Mouse (Mus musculus): ENCODE data around the gene Rem2. TPM values are rescaled to one million over a fixed set of nuclear protein-coding genes. Genes with fewer than 3 reads are reported as not detected.
A peak's percentile ranks its signal among the peaks of the same experiment; 100 is the strongest.

Rem2 gene
- polyA plus RNA-seq, 1 experiment from 2014 or later = 45.2 TPM

DNA sequence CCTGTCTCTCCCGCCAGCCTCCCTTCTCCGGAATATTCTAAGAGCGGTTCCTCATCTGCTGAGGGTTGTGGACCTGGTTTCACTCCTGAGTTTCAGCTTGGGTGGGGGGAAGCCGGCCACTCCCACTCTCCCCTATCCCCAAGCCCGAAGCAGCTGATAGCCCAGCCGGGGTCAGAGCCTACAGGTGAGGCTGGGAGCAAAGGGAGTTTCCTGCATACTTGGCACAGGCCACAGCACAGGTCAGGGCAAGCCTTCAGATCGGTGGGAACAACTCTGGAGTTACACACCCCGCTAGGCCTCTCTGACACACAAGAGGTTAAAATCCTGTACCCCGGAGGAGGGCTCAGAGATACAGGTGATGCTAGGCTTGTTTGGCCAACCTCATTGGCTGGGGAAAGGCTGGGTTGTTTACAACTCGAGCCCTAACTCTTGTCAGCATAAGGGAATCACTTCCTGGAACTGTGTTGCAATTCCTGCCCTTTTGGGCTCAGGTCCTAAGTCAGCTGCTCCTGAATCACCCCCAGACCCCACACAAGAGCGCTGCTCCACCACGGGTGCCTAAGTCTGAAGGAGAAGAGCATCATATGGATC, 41.9 kb upstream of the Rem2 start:
- H3K4me1 ChIP-seq = peaks cover 33% of the 10 kb centered on the region
- H3K4me2 ChIP-seq = peak overlapping the region; percentile 70
- no peak for ATAC-seq (replicated peaks)
- H3K4me3 ChIP-seq = peak overlapping the region; percentile 51
- H3K9ac ChIP-seq = 0 out of 2 replicates have a peak overlapping the region, but pooled peaks have one; percentile 47
- H3K27ac ChIP-seq = peak overlapping the region; percentile 83; the same call in 1 of the 2 replicates
- 0 out of 2 replicates have a peak, but pooled peaks cover 9% of the 10 kb centered on the region for H3K36me3 ChIP-seq (replicated peaks)
- no peaks in the 10 kb centered on the region for H3K27me3 ChIP-seq (replicated peaks)
- 70% methylated on average over 12 of the region's 12 CpGs for WGBS
- no peaks in the 10 kb centered on the region for H3K9me3 ChIP-seq

DNA sequence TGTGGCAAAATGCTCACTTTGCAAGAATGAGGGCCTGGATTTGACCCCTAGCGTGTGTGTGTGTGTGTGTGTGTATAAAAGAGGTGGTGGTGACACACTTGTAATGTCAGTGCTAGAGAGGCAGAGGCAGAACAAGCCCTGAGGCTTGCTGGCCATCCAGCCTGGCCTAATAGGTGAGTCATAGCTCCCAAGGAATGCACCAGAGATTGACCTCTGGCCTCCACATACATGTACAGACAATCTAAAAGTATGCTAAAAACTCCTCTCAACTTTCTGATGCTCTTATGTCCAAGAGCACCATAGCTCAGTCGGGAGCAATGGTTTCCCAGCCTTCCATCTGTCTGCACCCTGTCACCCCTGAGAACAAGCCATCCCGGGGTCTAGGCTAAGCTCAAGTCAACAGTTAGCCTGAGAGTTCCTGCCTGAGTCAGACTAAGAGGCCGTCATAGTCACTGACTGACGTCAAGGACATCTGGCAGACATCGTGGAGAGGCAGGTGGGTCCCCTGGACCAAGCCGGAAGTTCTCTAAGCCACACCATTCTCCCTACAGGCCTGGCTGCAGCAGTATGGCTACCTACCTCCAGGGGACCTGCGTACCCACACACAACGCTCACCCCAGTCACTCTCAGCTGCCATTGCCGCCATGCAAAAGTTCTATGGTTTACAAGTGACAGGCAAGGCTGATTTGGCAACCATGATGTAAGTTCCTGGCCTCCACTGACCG, 40.5 kb upstream of the Rem2 start:
- H3K4me3 ChIP-seq = no peak overlapping the region
- H3K36me3 ChIP-seq (replicated peaks) = no peaks in the 10 kb centered on the region
- no peak overlapping the region for H3K9ac ChIP-seq
- no peak overlapping the region for H3K4me2 ChIP-seq
- ATAC-seq (replicated peaks) = no peak
- 92% methylated on average over 11 of the region's 11 CpGs for WGBS
- H3K9me3 ChIP-seq = no peaks in the 10 kb centered on the region
- no peak overlapping the region for H3K27ac ChIP-seq
- no peaks in the 10 kb centered on the region for H3K27me3 ChIP-seq (replicated peaks)
- H3K4me1 ChIP-seq = peaks cover 27% of the 10 kb centered on the region

DNA sequence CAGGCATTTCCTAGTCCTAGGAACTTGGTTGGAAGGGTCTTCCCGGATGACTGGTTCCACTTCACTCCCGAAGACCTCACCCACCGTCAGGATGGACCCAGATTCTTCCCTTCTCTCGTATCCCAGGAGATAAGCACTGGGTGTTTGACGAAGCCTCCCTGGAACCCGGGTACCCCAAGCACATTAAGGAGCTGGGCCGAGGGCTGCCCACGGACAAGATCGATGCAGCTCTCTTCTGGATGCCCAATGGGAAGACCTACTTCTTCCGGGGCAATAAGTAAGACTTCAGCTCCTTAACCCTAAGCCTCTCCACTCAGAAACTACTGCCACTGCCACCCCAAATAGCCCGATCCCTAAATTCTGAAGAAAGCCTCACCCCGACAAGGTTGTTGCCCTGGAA, 36.7 kb upstream of the Rem2 start:
- H3K27me3 ChIP-seq (replicated peaks) = no peaks in the 10 kb centered on the region
- whole genome bisulfite sequencing = 68% methylated on average over 12 of the region's 12 CpGs

DNA sequence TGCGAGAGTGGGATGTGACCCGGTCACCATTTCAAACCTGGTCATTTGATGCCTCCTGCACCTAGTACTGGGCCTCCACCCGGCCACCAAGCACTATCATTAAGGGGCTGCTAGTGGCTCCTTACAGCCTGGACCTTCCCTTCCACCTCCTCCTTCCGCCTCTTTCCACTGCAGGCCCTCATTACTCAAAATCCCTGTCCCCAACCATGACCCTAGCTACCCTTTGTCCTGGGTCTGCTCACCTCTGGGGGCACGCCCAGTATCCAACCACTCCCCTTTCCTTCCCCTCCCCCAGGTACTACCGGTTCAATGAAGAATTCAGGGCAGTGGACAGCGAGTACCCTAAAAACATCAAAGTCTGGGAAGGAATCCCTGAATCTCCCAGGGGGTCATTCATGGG, 36.3 kb upstream of the Rem2 start:
- H3K36me3 ChIP-seq (replicated peaks) = no peaks in the 10 kb centered on the region
- no peak overlapping the region for H3K27ac ChIP-seq
- no peak for ATAC-seq (replicated peaks)
- no peaks in the 10 kb centered on the region for H3K9me3 ChIP-seq
- no peaks in the 10 kb centered on the region for H3K27me3 ChIP-seq (replicated peaks)
- no peak overlapping the region for H3K4me2 ChIP-seq
- H3K9ac ChIP-seq = no peak overlapping the region
- 51% methylated on average over 7 of the region's 7 CpGs for WGBS
- H3K4me1 ChIP-seq = no peaks in the 10 kb centered on the region
- H3K4me3 ChIP-seq = no peak overlapping the region

More for the DNA sequence above, 36.7 kb upstream of the Rem2 start:
- Histone ChIP-seq H3K36me3 (replicated peaks) (no peaks in the 10 kb centered on the region), H3K27ac (no peak overlapping the region), H3K9me3 (no peaks in the 10 kb centered on the region), H3K4me2 (no peak overlapping the region), H3K4me3 (no peak overlapping the region), H3K4me1 (no peaks in the 10 kb centered on the region), H3K9ac (no peak overlapping the region)
- ATAC-seq (replicated peaks) = no peak

DNA sequence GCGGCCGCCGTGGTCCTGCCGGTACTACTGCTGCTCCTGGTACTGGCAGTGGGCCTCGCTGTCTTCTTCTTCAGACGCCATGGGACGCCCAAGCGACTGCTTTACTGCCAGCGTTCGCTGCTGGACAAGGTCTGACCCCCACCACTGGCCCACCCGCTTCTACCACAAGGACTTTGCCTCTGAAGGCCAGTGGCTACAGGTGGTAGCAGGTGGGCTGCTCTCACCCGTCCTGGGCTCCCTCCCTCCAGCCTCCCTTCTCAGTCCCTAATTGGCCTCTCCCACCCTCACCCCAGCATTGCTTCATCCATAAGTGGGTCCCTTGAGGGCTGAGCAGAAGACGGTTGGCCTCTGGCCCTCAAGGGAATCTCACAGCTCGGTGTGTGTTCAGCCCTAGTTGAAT, 35.4 kb upstream of the Rem2 start:
- Histone ChIP-seq H3K9ac (no peak overlapping the region), H3K27me3 (replicated peaks) (no peaks in the 10 kb centered on the region), H3K4me2 (no peak overlapping the region), H3K9me3 (no peaks in the 10 kb centered on the region), H3K36me3 (replicated peaks) (no peaks in the 10 kb centered on the region), H3K4me1 (no peaks in the 10 kb centered on the region), H3K4me3 (no peak overlapping the region), H3K27ac (no peak overlapping the region)
- no peak for ATAC-seq (replicated peaks)
- WGBS = 94% methylated on average over 14 of the region's 14 CpGs

DNA sequence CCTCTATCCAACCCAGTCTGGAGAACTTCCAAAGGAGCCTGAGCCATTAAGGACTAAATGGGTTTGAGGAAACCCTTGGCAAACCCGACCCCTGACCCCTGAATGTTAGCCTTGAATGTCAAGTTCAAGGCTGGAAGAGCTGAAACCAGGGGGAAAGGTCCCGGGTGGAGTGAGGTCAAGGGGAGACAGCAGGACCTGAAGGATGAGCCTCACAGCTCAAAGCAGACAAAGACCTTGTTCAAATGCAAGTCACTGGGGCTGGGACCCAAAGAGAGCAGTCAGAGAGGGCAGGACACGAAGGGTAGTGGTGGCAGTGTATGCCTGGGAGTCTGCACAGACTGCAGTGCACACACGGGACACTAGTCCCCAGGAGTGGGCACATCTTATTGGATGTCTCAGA, 34.5 kb upstream of the Rem2 start:
- Histone ChIP-seq H3K4me2 (no peak overlapping the region), H3K9ac (no peak overlapping the region), H3K4me1 (no peaks in the 10 kb centered on the region), H3K27ac (no peak overlapping the region), H3K27me3 (replicated peaks) (no peaks in the 10 kb centered on the region), H3K36me3 (replicated peaks) (no peaks in the 10 kb centered on the region), H3K4me3 (no peak overlapping the region), H3K9me3 (no peaks in the 10 kb centered on the region)
- no peak for ATAC-seq (replicated peaks)
- 78% methylated on average over 4 of the region's 4 CpGs for WGBS

DNA sequence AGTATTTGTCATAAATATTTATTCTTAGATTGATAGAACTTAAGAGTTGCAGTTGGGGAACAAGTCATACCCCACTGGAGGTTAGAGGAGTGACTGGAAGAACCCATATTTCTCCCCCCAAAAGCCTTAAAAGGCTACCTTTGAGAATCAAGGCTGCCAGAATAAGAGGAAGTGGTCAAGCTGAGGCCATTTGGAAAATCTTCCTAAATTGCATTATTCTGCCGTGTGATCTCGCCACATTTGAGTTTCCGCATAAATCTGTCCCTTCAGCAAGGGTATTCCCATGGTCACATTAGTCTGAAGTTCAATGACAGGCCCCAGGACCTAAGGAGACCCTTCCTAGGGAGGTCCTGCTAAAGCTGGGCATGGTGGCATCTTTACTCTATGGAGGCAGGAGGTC, 33.4 kb upstream of the Rem2 start:
- Histone ChIP-seq H3K4me2 (no peak overlapping the region), H3K9me3 (no peaks in the 10 kb centered on the region), H3K36me3 (replicated peaks) (no peaks in the 10 kb centered on the region), H3K27me3 (replicated peaks) (no peaks in the 10 kb centered on the region), H3K9ac (no peak overlapping the region), H3K27ac (no peak overlapping the region), H3K4me1 (no peaks in the 10 kb centered on the region), H3K4me3 (no peak overlapping the region)
- ATAC-seq (replicated peaks) = no peak
- 92% methylated on average over 3 of the region's 3 CpGs for WGBS

DNA sequence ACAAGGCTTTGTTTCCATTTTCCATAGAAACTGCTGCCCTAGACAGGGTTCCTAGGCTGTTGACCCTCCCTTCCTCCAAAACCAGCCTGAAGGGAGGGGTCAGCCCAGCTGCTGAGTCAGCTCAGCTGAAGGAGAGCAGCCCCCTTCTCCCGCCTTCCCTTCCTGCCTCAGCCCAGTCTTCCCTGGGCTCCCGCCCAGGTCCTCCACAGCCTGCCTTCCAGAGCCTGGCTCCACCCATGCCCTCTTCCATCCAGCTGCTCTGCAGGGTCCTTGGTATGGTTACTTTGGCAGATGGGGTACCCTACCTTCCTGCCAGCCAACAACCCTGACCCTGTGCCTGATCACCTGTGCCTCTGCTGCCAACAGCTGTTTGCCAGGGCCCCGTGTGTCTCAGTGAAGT, 32.7 kb upstream of the Rem2 start:
- H3K9me3 ChIP-seq = no peaks in the 10 kb centered on the region
- H3K27me3 ChIP-seq (replicated peaks) = no peaks in the 10 kb centered on the region
- no peaks in the 10 kb centered on the region for H3K36me3 ChIP-seq (replicated peaks)
- ATAC-seq (replicated peaks) = no peak
- no peak overlapping the region for H3K4me2 ChIP-seq
- no peak overlapping the region for H3K4me3 ChIP-seq
- no peaks in the 10 kb centered on the region for H3K4me1 ChIP-seq
- H3K9ac ChIP-seq = no peak overlapping the region
- H3K27ac ChIP-seq = no peak overlapping the region
- WGBS = 33% methylated on average over 3 of the region's 3 CpGs

DNA sequence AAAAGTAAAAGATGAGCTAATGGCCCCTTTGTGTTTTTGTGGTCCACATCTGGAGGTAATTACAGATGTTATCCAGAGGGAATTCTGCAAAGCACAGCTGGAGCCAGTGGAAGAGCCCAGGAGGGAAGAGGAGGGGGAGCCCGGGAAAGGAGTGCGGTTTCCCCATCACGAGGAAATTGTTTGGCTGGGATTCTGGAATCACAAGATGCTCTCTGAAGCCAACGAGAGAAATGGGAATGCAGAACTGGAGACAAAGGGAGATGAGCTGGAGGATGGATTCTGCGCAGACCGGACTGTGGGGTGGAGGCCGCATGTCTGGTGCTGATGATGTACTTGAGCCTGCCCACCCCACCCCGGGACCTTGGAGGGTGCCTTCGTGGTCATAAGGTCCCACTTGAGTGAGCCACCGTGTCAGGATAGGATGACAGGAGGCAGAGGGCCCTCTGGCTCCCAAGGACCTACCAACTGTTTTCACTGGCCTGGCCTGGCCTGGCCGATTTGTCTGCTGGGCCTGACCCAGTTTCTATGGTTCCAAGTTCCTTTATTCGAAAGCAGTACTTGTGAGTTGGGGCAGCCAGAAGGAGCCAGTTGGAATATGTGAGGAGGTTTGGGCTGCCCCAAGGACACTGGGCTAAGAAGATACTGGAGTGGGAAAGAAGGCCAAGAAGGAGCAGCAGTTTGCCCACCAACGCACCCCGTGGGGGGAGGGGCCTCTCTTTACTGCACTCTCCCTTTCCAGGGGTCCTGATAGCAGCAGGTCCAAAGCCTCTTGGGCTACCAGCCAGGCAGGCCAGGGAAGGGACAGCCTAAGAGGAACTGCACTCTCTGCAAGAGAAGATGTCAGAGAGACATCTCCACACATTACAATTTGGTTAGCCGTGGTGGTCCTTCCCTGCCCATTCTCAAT, 31.9 kb upstream of the Rem2 start:
- no peaks in the 10 kb centered on the region for H3K9me3 ChIP-seq
- no peak overlapping the region for H3K9ac ChIP-seq
- ATAC-seq (replicated peaks) = no peak
- H3K36me3 ChIP-seq (replicated peaks) = no peaks in the 10 kb centered on the region
- H3K4me3 ChIP-seq = no peak overlapping the region
- no peaks in the 10 kb centered on the region for H3K27me3 ChIP-seq (replicated peaks)
- 69% methylated on average over 15 of the region's 15 CpGs for WGBS
- no peak overlapping the region for H3K27ac ChIP-seq
- no peak overlapping the region for H3K4me2 ChIP-seq
- H3K4me1 ChIP-seq = no peaks in the 10 kb centered on the region

DNA sequence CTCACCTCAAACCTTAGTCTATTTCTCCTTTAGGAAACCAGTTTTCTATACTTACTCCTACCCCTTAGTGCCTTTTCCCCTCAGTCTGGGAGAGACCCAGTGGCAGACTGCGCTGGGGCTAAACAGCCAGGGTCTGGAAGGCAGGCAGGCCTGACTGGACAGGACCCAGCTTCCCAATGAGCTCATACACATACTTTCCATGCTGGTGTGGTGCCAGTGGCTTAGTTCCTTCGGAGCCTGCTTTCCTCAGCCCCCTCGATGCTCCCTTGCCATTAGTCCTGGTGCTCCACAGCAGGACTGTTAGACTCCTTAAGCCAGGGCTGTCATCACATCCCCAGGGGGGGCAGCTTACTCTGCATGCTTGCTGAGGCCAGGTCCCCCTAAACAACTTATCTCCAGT, 30.4 kb upstream of the Rem2 start:
- Histone ChIP-seq H3K27me3 (replicated peaks) (no peaks in the 10 kb centered on the region), H3K4me3 (no peak overlapping the region), H3K4me2 (no peak overlapping the region), H3K36me3 (replicated peaks) (no peaks in the 10 kb centered on the region), H3K27ac (no peak overlapping the region), H3K9ac (no peak overlapping the region), H3K4me1 (no peaks in the 10 kb centered on the region), H3K9me3 (no peaks in the 10 kb centered on the region)
- 53% methylated on average over 3 of the region's 3 CpGs for WGBS
- no peak for ATAC-seq (replicated peaks)

DNA sequence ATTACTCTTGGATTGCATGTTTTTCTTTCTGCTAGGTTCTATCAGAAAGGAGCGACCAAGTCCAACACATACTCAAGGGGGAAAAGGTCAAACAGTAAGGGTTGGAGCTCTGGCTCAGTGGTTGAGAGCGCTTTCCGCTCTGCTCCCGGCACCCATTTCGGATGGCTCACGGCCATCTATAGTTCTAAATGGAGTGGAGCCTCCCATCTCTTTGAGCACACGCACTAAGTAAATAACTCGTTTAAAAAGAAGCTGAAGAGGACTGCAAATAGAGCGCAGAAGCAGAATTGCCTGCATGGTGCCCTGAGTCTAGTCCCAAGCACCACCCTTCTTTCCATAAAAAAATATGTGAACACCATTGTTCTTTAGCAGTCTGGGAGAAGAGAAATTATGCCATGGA, 22.3 kb upstream of the Rem2 start:
- no peak for ATAC-seq (replicated peaks)
- Histone ChIP-seq H3K9me3 (no peaks in the 10 kb centered on the region), H3K27ac (no peak overlapping the region), H3K36me3 (replicated peaks) (no peaks in the 10 kb centered on the region), H3K4me3 (no peak overlapping the region), H3K9ac (no peak overlapping the region), H3K4me1 (no peaks in the 10 kb centered on the region), H3K4me2 (no peak overlapping the region), H3K27me3 (replicated peaks) (no peaks in the 10 kb centered on the region)
- WGBS = 89% methylated on average over 9 of the region's 9 CpGs

DNA sequence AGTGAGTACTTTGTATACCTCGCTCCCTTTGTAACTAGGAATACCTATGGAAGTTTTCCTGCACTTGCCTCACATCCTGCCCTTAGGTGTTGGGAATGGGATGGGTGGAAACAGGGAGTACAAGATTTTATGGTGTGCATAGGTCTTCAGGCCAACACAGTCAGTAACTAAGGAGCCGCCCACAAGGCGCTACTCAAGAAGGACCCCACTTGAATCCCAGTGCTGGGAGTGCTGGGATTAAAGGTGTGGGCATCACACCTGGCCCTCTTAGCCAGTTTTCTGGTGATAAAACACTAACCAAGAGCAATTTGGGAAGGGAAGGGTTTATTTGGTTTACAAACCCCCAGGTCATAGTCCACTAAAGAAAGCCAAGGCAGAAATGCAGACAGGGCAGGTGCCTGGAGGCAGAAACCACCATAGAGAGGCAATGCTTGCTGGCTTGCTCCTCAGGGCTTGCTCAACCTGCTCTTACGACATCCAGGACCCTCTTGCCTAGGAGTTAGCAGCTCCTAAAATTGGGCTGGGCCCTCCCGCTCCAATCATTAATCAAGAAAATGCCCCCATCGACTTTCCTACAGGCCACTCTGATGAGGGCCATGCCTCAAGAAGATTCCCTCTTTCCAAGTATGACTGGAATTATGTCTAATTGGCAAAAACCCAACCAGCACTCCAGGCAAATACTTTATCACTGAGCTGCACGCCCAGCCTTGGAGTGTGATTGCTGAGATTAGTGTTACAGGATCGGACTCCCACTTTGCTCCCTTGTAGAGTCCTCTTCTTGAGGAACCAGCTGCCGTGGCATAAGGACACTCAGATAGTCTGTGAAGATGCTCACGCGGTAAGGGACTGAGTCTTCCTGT, 21.0 kb upstream of the Rem2 start:
- no peak overlapping the region for H3K9ac ChIP-seq
- no peaks in the 10 kb centered on the region for H3K4me1 ChIP-seq
- H3K36me3 ChIP-seq (replicated peaks) = no peaks in the 10 kb centered on the region
- 89% methylated on average over 11 of the region's 11 CpGs for WGBS
- H3K4me2 ChIP-seq = no peak overlapping the region
- H3K9me3 ChIP-seq = no peaks in the 10 kb centered on the region
- no peak overlapping the region for H3K4me3 ChIP-seq
- no peak overlapping the region for H3K27ac ChIP-seq
- no peaks in the 10 kb centered on the region for H3K27me3 ChIP-seq (replicated peaks)
- no peak for ATAC-seq (replicated peaks)
